Mouse (Mus musculus): ENCODE data around the gene Susd1. TPM values are rescaled to one million over a fixed set of nuclear protein-coding genes. Genes with fewer than 3 reads are reported as not detected.

Susd1 gene
- polyA plus RNA-seq, 1 experiment from 2014 or later: 1.3 TPM

DNA sequence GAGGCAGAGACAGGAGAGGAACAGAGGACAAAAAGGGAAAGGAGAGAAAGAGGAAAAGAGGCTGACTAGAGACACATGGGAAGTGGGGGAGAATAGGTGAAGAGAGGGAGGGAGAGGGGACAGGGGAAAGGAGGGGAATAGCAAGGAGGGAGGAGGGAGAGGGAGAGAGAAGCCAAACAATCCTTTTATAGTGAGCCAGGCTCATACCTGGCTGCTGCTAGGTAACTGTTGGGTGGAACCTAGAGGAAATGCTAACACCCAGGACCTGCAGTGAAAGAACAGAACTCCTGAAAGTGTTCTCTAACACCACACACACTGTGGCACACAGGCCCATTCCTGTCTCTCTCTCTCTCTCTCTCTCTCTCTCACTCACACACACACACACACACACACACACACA lies 15.6 kb downstream of the Susd1 start:
- H3K4me3 ChIP-seq: no peak overlapping the region
- no peak for ATAC-seq (ENCODE audit: low FRiP score)
- no peaks in the 10 kb centered on the region for H3K9me3 ChIP-seq (replicated peaks)
- H3K4me1 ChIP-seq: peaks cover 7% of the 10 kb centered on the region; the same call in 1 of the 2 replicates
- H3K4me2 ChIP-seq (replicated peaks): no peak overlapping the region
- H3K27me3 ChIP-seq: no peaks in the 10 kb centered on the region
- H3K9ac ChIP-seq: no peak overlapping the region
- H3K36me3 ChIP-seq: no peaks in the 10 kb centered on the region
- no peak overlapping the region for H3K27ac ChIP-seq

GRCm38 (mm10) chr4:59422025-59422783 lies 16.2 kb downstream of the Susd1 start:
- WGBS: 43% methylated on average over 5 of the region's 5 CpGs
- no peaks in the 10 kb centered on the region for H3K9me3 ChIP-seq (replicated peaks)
- H3K27ac ChIP-seq: no peak overlapping the region
- no peak overlapping the region for H3K4me2 ChIP-seq (replicated peaks)
- no peaks in the 10 kb centered on the region for H3K27me3 ChIP-seq
- ATAC-seq (ENCODE audit: low FRiP score): peak; percentile 50; the same call in 1 of the 2 replicates
- peaks cover 7% of the 10 kb centered on the region; the same call in 1 of the 2 replicates for H3K4me1 ChIP-seq
- H3K9ac ChIP-seq: no peak overlapping the region
- H3K36me3 ChIP-seq: no peaks in the 10 kb centered on the region
- H3K4me3 ChIP-seq: no peak overlapping the region

DNA sequence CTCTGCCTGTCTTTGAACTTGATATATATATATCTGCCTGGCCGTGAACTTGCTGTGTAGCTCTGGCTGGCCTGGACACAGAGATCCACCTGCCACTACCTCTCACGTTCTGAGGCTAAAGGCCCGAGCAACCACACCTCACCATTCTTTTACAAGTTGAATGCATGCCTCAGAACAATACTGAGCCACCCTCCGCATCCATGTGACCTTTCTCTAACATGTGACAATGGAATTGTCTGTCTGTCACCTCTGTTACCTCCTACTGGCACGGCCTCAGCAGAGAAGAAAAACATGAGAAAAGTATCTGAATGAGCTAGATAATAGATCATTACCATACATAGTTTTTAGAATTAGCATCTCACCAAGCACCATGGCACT lies 17.1 kb downstream of the Susd1 start:
- Histone ChIP-seq H3K36me3 (no peaks in the 10 kb centered on the region), H3K4me1 (peaks cover 7% of the 10 kb centered on the region; the same call in 1 of the 2 replicates), H3K4me3 (no peak overlapping the region), H3K9ac (no peak overlapping the region), H3K4me2 (replicated peaks) (no peak overlapping the region), H3K9me3 (replicated peaks) (no peaks in the 10 kb centered on the region), H3K27ac (no peak overlapping the region), H3K27me3 (no peaks in the 10 kb centered on the region)
- no peak for ATAC-seq (ENCODE audit: low FRiP score)
- whole genome bisulfite sequencing: 41% methylated on average over 5 of the region's 5 CpGs

GRCm38 (mm10) chr4:59420695-59421368 lies 17.6 kb downstream of the Susd1 start:
- Histone ChIP-seq H3K4me3 (no peak overlapping the region), H3K9me3 (replicated peaks) (no peaks in the 10 kb centered on the region), H3K36me3 (no peaks in the 10 kb centered on the region), H3K27ac (no peak overlapping the region), H3K9ac (no peak overlapping the region), H3K4me2 (replicated peaks) (no peak overlapping the region), H3K27me3 (no peaks in the 10 kb centered on the region), H3K4me1 (peaks cover 7% of the 10 kb centered on the region; the same call in 1 of the 2 replicates)
- no peak for ATAC-seq (ENCODE audit: low FRiP score)
- WGBS: 83% methylated on average over 7 of the region's 7 CpGs

DNA sequence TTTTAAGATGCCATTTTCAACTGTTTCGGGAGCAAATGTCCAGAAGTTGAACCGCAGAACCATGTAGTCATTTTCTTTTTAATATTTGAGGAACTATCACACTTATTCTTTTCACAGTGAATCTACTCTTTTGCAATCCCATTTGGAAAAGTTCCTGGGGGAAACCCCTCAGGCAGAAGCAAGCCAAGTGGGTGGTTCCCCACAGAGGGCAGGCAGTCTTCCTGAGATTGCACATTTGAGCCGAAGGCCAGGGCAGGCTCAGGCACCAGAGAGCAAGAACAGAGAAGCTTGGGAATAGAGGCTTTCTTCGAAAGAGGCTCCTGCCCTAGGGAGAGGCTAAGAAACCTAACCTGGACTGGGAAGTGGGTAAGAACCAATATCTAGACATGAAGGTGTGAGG lies 19.2 kb downstream of the Susd1 start:
- no peak overlapping the region for H3K4me2 ChIP-seq (replicated peaks)
- H3K4me3 ChIP-seq: no peak overlapping the region
- ATAC-seq (ENCODE audit: low FRiP score): no peak
- H3K36me3 ChIP-seq: no peaks in the 10 kb centered on the region
- H3K27me3 ChIP-seq: no peaks in the 10 kb centered on the region
- H3K9ac ChIP-seq: no peak overlapping the region
- no peak overlapping the region for H3K27ac ChIP-seq
- H3K9me3 ChIP-seq (replicated peaks): no peaks in the 10 kb centered on the region
- WGBS: 84% methylated on average over 4 of the region's 4 CpGs
- peaks cover 7% of the 10 kb centered on the region; the same call in 1 of the 2 replicates for H3K4me1 ChIP-seq

GRCm38 (mm10) chr4:59413428-59413827 lies 25.0 kb downstream of the Susd1 start:
- H3K9ac ChIP-seq: no peak overlapping the region
- no peaks in the 10 kb centered on the region for H3K27me3 ChIP-seq
- H3K27ac ChIP-seq: no peak overlapping the region
- no peaks in the 10 kb centered on the region for H3K9me3 ChIP-seq (replicated peaks)
- no peak overlapping the region for H3K4me3 ChIP-seq
- H3K4me2 ChIP-seq (replicated peaks): no peak overlapping the region
- WGBS: 91% methylated on average over 5 of the region's 5 CpGs
- H3K4me1 ChIP-seq: no peaks in the 10 kb centered on the region
- no peak for ATAC-seq (ENCODE audit: low FRiP score)
- H3K36me3 ChIP-seq: no peaks in the 10 kb centered on the region

GRCm38 (mm10) chr4:59411153-59411552 lies 27.3 kb downstream of the Susd1 start:
- H3K9ac ChIP-seq: no peak overlapping the region
- no peaks in the 10 kb centered on the region for H3K36me3 ChIP-seq
- WGBS: 89% methylated on average over 9 of the region's 9 CpGs
- H3K4me3 ChIP-seq: no peak overlapping the region
- H3K4me2 ChIP-seq (replicated peaks): no peak overlapping the region
- no peaks in the 10 kb centered on the region for H3K27me3 ChIP-seq
- ATAC-seq (ENCODE audit: low FRiP score): no peak
- no peak overlapping the region for H3K27ac ChIP-seq
- no peaks in the 10 kb centered on the region for H3K4me1 ChIP-seq
- no peaks in the 10 kb centered on the region for H3K9me3 ChIP-seq (replicated peaks)

DNA sequence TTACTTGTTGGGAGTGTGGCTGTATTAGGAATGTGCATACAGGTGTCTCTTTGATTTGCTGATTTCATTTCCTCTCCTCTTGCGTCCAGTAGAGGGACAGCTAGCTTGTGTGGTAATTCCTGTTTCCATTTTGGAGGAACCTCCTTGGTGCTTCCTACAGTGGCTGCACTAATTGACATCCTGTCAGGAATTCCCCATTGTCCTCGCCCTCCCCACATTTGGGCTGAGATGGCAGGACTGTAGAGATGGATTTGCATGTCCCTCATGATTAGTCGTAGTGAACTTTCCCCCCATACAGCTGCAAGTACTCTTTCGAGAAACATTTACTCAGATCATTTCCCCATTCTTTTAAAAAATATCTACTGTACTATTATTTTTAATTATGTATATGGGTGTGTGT lies 30.7 kb downstream of the Susd1 start:
- no peak overlapping the region for H3K27ac ChIP-seq
- H3K27me3 ChIP-seq: no peaks in the 10 kb centered on the region
- H3K4me1 ChIP-seq: no peaks in the 10 kb centered on the region
- no peak overlapping the region for H3K4me3 ChIP-seq
- 81% methylated on average over 4 of the region's 4 CpGs for WGBS
- no peak overlapping the region for H3K9ac ChIP-seq
- H3K36me3 ChIP-seq: no peaks in the 10 kb centered on the region
- 0 out of 2 replicates have a peak, but pooled peaks cover 5% of the 10 kb centered on the region for H3K9me3 ChIP-seq (replicated peaks)
- no peak overlapping the region for H3K4me2 ChIP-seq (replicated peaks)
- no peak for ATAC-seq (ENCODE audit: low FRiP score)

GRCm38 (mm10) chr4:59404375-59404774 lies 34.1 kb downstream of the Susd1 start:
- Histone ChIP-seq H3K9ac (no peak overlapping the region), H3K4me3 (no peak overlapping the region), H3K4me1 (no peaks in the 10 kb centered on the region), H3K36me3 (no peaks in the 10 kb centered on the region), H3K4me2 (replicated peaks) (no peak overlapping the region), H3K27ac (no peak overlapping the region), H3K9me3 (replicated peaks) (0 out of 2 replicates have a peak, but pooled peaks cover 5% of the 10 kb centered on the region), H3K27me3 (no peaks in the 10 kb centered on the region)
- no peak for ATAC-seq (ENCODE audit: low FRiP score)
- 64% methylated on average over 6 of the region's 6 CpGs for WGBS

DNA sequence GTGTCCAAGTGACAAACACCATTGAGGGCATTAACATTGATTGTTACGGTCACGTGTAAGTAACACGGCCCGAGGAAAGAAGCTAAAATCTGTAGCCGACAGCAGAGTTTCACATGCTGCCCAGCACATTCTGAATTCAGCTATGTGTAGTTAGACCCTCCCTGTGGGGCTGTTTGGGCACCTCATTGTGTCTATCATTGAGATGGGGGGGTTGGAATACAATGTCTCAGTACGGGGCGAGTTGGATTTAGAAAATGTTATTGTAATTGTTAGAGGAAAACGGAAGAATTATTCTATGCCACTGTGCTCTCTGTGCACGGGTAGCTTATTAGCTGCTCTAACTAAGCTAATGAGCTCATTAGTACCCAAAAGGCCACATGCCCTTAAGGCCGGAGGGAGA lies 37.5 kb downstream of the Susd1 start:
- no peak for ATAC-seq (ENCODE audit: low FRiP score)
- no peak overlapping the region for H3K27ac ChIP-seq
- H3K36me3 ChIP-seq: no peaks in the 10 kb centered on the region
- H3K27me3 ChIP-seq: no peaks in the 10 kb centered on the region
- H3K9ac ChIP-seq: no peak overlapping the region
- H3K4me3 ChIP-seq: no peak overlapping the region
- H3K9me3 ChIP-seq (replicated peaks): 0 out of 2 replicates have a peak, but pooled peaks cover 5% of the 10 kb centered on the region
- no peak overlapping the region for H3K4me2 ChIP-seq (replicated peaks)
- no peaks in the 10 kb centered on the region for H3K4me1 ChIP-seq
- 75% methylated on average over 10 of the region's 10 CpGs for WGBS

DNA sequence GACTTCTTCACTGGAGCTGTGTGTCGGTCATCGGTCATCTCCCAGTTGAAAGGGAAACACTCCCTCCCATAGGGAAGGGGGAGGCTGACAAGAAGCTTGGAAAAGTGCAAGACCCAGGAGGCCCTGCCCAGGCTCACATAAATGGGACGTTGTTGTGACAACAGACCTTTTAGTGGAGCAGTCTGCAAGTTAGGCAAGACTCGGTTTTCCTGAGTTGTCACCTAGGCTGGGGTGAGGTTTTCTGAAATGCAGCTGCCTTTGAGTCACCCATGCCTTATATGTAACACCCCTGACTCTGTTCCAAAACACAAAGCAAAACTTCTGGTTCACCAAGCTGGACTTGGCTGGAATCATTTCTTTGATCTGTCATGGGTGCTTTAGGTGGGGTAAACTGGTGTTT lies 39.1 kb downstream of the Susd1 start:
- Histone ChIP-seq H3K4me1 (no peaks in the 10 kb centered on the region), H3K27ac (no peak overlapping the region), H3K4me2 (replicated peaks) (no peak overlapping the region), H3K9me3 (replicated peaks) (no peaks in the 10 kb centered on the region), H3K4me3 (no peak overlapping the region), H3K36me3 (no peaks in the 10 kb centered on the region), H3K27me3 (no peaks in the 10 kb centered on the region), H3K9ac (no peak overlapping the region)
- ATAC-seq (ENCODE audit: low FRiP score): no peak
- WGBS: 61% methylated on average over 4 of the region's 4 CpGs

DNA sequence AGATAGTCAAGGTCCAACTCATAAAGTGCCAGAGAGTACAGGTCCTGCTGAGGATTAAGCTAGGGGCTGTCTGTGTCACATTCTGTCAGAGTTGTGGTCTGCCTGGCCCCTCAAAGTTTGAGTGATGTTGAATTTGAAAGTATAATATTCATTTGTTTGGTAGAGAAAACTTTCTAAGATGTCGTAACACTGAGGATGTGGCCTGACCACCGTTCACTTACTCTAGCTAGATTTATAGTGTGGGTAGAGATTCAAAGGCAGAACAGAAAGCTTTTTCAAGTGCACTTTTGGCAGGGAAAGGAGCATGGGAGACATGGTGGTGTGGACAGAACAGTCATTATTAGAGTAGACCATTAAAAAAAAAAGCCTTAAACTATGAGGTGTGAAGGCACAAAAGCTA lies 42.9 kb downstream of the Susd1 start:
- H3K4me2 ChIP-seq (replicated peaks): no peak overlapping the region
- no peaks in the 10 kb centered on the region for H3K36me3 ChIP-seq
- H3K9me3 ChIP-seq (replicated peaks): no peaks in the 10 kb centered on the region
- no peaks in the 10 kb centered on the region for H3K27me3 ChIP-seq
- H3K27ac ChIP-seq: no peak overlapping the region
- no peak overlapping the region for H3K9ac ChIP-seq
- ATAC-seq (ENCODE audit: low FRiP score): no peak
- WGBS: 89% methylated on average over 2 of the region's 2 CpGs
- H3K4me3 ChIP-seq: no peak overlapping the region
- no peaks in the 10 kb centered on the region for H3K4me1 ChIP-seq

- no peak overlapping the region for H3K4me2 ChIP-seq (replicated peaks)
- no peak overlapping the region for H3K9ac ChIP-seq
- H3K27me3 ChIP-seq: no peaks in the 10 kb centered on the region
- H3K9me3 ChIP-seq (replicated peaks): no peaks in the 10 kb centered on the region
- H3K4me1 ChIP-seq: no peaks in the 10 kb centered on the region
- no peak for ATAC-seq (ENCODE audit: low FRiP score)
- H3K36me3 ChIP-seq: no peaks in the 10 kb centered on the region
- WGBS: 95% methylated on average over 2 of the region's 2 CpGs
- no peak overlapping the region for H3K4me3 ChIP-seq
- H3K27ac ChIP-seq: no peak overlapping the region
These were observed 44.3 kb downstream of the Susd1 start for GRCm38 (mm10) chr4:59394155-59394554.

Data from hindbrain, embryonic 12.5 days (tissue).